Mouse (Mus musculus) thymus, postnatal 4 days (tissue): ENCODE measurements around the gene Naglu.

ENCODE experiments used
- DNase-seq: peaks from one replicate; pipeline ENCODE4 v3.0.0; 2021

The Naglu gene

GRCm38 (mm10) chr11:101057860-101058259 is 12.0 kb upstream of the Naglu start:
- peak; percentile 96 for DNase-seq

DNA sequence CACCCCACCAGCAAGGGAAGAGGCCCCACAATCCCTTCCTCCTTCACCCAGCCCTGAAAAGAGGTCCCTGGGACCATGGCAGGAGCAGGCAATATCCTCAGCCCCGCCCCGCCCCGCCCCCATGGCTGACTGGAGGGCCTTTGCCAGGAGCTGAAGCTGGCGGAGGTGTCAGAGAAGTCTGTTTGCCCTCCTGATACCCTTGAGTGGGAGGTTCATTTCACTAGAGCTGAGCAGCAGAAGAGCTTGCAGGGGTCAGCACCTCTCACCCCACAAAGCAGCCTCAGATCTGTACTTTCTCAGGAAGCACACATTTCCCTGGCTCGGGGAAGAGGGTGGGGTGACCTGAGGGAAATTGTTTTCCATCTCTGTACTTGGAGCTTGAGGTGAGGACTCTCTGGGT is 11.1 kb upstream of the Naglu start:
- peak; percentile 19 for DNase-seq

GRCm38 (mm10) chr11:101059473-101059872 is 10.3 kb upstream of the Naglu start:
- DNase-seq: no peak

DNA sequence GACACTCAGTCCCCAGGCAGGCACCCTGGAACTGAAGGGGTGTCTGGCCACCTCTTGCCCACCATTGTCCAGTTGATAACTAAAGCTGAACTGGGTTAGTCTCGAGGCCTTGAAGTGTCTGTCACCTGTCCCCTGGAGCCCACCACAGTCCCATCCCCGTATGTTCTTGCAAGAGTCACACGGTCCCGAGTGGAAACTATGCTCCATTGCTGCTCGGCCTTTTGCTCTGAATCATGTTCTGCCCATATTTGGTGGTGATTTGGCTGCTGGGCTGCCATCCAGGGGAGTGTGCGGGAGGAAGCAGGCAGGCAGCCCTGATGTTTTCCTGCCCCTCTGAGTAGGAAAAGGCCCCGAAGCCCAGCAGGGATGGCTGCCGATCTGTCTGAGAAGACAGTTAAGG is 9.7 kb upstream of the Naglu start:
- DNase-seq: peak; percentile 42

- peak; percentile 18 for DNase-seq
Observed at GRCm38 (mm10) chr11:101061049-101061448, 8.8 kb upstream of the Naglu start.

- peak; percentile 66 for DNase-seq
Observed at GRCm38 (mm10) chr11:101062165-101062884, 7.5 kb upstream of the Naglu start.

DNA sequence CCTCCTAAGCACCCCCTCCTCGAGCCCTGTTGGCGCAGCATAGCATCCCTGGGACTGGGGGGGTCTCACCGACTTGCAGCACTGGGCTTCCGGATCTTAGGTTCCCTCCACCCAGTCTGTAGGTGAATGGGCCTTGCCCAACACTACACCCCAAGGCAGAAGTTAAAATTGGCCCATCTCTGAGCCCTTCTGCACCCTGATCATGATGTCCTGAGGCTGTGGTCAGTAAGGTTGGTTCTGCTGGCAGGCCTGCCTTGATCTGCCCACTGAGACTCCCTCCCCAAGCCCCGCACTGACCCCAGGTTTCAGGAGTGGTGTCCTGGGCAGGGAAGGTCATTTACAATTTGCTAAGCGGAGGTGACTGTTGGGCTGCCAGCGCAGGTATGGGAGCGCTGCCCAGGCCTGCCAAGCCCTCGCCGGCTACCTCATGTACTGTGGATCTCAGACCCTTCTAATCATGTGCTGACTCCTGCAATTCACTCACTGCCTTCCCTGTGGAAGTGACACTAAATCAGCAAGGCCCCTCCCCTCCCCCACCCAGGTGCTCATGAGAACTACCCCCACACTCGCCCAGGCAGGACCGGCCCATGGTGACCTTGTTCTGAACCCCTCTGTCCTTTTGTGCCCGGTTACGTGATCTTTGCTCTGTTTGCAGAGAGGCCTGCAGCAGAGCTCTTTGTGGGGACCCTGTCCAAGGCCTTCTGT is 6.7 kb upstream of the Naglu start:
- peak; percentile 34 for DNase-seq

DNA sequence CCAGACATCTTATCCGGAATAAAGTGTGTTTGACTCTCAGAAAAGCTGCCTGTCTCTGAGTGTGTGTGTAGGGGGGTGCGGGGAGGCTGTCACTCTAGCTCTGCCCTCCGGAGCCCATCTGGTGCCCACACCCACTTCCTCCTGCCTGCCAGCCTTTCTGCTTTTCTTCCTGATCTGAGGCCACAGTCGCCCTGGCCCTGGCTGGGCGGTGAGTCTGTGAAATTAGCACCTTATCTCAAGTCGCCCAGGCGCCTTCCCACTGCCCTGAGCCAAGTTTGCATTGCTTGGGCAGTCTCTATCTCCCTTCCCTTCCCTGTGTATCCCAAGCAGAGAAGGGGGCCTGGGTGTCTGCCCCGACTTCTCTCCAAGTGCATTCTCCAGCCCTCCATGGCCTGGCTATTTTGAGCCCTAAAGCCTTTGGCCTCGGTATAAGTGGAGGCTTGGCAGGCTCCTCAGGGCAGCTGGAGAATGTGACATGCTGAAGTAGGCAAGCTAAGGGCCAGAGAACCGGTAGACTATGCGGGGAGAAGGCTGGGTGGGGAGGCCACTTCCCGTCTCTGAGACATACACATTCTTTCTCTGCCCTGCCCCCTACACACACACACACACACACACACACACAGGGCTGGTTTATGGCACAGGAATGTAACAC is 6.0 kb upstream of the Naglu start:
- DNase-seq: peak; percentile 84

- DNase-seq: no peak
Observed at GRCm38 (mm10) chr11:101064462-101064861, 5.3 kb upstream of the Naglu start.

DNA sequence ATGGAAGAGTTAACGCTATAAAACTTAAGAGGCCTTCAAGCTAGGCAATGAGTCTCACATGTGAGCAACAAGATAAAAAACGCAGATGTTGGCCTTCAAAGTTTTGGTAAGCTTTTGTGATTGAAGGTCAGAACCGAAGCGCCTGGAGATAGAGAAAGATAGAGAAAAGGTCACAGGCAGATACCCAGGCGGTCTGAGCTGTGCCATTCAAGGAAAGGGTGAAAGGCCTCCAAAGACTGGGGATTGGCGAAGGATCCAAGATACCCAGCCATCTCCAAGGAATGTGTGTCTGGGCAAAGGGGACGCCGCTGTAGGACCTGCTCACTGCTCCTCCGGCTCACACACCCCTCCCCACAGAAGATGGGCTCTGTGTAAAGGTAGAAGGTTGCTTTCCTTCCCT is 4.8 kb upstream of the Naglu start:
- DNase-seq: no peak

DNA sequence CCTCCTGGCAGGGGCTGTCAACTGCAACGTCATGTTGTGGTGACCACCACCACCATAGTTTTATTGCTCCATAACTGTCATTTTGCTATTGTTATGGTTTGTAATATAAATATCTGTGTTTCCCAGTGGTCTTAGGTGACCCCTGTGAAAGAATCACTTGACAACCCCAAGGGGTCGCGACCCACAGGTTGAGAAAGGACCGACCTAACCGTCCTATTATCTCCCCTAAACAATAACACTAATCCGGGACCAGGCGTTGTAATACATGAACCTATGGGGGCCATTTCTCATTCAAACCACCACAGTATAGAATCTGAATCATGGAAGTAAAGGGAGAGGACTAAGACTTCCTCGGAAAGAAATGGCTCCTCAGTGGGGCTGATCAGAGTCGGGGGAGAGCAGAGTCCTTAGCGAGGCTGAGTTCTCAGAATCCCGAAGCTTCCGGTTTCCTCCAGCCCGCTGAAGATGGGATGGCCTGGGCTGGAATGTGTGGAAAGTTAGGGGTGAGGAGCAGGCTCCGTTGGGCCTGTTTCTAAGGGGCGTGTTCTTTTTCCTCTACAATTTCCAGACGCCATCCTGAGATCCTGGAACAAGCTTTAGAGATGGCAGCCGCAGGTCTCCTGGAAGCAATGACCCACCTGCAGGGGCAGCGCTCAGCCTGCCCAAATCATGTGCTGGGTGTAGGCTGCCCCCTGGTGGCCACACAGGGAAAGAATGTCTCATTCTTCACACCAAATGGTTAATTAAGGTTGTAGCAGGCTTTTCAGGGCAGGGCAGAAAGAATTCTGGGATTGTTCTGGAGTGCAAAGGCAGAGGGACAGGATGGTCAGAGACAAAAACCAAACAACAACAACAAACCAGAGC is 3.0 kb upstream of the Naglu start:
- DNase-seq: peak; percentile 94

DNA sequence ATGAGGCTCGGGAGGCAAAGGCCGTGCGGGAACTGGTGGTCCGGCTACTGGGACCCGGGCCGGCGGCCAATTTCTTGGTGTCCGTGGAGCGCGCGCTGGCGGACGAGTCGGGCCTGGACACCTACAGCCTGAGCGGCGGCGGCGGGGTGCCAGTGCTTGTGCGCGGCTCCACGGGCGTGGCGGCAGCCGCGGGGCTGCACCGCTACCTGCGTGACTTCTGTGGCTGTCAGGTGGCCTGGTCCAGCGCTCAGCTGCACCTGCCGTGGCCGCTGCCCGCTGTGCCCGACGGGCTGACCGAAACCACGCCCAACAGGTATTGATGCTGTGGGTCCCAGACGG is 346 bp downstream of the Naglu start:
- no peak for DNase-seq

- DNase-seq: no peak
Observed at GRCm38 (mm10) chr11:101070987-101071386, 1.2 kb downstream of the Naglu start.

DNA sequence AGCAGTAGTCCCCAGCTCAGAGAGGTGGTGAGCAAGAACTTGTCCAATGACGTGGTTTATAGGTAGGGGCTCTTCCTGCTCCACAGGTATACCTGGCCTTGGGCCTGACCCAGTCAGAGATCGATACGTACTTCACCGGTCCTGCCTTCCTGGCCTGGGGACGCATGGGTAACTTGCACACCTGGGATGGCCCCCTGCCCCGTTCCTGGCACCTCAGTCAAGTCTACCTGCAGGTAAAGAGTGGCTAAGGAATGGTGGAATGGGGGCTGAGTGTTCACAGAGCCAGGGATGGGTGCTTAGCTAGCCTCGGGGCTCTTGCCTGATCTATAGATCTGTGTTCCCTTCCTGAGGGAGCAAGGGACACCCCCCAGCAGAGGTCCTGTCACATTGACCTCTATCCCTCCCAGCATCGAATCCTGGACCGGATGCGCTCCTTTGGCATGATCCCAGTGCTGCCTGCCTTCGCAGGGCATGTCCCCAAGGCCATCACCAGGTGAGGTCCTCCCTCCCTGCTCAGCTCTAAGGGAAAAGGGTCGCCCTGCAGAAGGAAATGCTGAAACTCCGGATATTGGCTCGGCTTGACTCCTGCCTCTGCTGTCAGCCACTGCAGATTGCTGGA is 2.1 kb downstream of the Naglu start:
- no peak for DNase-seq

- DNase-seq: no peak
Observed at GRCm38 (mm10) chr11:101078121-101078520, 8.3 kb downstream of the Naglu start, which contains the start of gene Hsd17b1. Gene Hsd17b1 (plus strand): TSS chr11:101078411.

DNA sequence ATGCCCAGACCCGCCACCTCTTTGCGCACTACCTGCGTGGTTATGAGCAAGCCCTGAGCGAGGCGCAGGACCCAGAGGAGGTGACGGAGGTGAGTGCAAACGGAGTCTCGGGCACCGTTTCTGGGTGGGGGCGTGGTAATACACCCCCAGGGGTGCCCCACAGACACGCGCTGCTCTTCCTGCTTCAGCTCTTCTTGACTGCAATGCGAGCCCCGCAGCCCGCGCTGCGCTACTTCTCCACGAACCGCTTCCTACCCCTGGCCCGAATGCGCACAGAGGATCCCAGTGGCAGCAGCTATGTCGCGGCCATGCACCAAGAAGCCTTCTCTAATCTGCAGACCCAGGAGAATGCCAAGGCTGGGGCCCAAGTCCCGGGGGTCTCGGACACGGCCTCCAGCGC is 9.9 kb downstream of the Naglu start:
- peak; percentile 73 for DNase-seq

GRCm38 (mm10) chr11:101080421-101080820 is 10.6 kb downstream of the Naglu start:
- DNase-seq: no peak

DNA sequence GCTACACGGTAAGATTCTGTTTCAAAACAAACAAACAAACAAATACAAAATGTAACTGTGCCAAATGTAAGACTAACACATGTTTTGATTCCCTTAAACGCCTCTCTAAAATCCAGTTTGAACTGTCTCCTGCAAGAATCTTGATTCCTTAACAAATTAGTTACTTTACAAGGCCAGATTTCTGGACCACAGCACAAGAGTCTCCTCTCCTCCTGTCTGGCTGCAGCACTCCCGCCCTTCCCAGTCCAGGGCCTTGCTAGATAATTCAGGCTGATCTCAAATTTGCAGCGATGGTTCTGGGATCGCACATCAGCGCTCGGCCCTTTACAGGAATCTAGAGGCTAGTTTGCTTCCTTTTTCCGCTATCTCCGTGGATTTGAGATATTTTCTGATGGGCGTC is 11.8 kb downstream of the Naglu start:
- peak; percentile 19 for DNase-seq

DNA sequence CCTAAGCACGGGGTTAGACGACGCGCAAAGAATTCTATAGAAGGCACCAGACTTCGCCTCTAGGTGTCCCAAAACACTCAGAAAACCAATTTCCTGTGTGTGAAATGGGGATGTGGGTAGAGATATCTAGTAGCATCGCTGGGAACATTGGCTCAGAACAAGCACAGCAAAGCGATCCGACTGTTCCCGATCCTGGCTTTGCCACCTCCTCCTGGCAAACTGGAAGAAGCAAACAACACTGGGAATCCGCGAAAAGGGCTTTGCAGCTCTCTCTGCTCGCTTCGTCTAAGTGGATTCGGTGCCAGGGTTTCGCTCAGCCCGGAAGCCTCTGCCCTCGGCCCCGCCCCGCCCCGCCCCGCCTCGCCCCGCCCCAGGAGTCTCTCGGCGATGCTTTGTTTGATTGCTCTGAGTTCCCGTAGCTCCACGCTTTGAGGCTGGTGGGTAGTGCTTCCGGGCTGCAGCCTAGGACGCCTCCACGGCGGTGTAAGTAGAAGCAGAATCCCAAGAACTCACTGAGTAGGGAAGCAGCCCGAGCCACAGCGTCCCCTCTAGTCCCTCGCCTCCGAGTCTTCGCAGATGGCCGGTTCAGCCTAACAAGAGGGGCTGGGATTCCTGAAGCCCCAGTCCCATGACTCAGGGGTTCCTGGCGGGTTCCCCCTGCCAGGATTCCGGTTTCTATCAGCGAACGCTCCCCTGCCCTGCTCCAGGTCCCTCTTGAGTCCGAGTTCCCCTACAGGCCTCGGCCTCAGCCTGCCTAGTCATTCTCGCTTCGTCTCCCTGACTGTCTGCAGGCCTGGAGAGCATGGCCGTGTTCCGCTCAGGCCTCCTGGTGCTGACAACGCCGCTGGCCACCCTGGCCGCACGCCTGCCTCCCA is 12.6 kb downstream of the Naglu start, which contains the start of gene Coasy:
TSS of gene Coasy (plus strand) at position 358 of the 875 bp plus-strand sequence.
- DNase-seq: peak; percentile 82

GRCm38 (mm10) chr11:101083083-101083697 is 13.4 kb downstream of the Naglu start:
- peak; percentile 31 for DNase-seq

DNA sequence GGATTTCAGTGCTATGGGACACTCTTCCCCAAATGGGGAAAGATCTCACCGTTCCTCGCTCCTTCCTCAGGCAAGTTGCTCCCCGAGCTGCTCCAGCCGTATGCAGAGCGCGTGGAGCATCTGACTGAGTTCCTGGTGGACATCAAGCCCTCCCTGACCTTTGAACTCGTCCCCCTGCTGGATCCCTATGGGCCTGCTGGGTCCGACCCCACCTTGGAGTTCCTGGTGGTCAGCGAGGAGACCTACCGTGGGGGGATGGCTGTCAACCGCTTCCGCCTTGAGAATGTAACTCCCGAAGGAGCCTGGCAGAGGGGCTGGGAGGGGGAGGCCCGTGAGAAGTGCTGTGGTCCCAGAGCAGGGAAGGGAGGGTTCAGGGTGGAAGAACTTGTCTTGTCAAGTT is 14.4 kb downstream of the Naglu start:
- DNase-seq: no peak
